ENCODE assay signal across 10 mouse cellular contexts in the genomic region with DNA sequence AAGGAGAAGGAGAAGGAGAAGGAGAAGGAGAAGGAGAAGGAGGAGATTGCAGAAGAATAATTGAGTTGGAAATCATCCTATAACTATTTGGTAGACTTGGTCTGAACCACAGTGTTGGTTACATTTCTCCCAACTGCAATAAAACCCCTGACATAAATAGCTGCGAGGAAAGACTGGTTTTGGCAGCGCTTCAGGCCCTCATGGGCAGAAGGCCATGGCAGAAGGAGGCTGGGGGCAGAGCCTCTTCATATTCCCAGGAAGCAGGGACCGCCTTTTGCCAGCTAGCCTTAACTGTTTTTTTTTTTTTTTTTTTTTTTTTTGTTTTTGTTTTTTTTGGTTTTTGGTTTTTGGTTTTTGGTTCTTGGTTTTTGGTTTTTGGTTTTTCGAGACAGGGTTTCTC.
"Had no signal": no experiment of that assay in that cellular context is flagged by ENCODE, and none has a peak within 500 bp of the region (broad histone marks: within the 10 kb centered on the region; RNA-seq: fewer than 3 reads in every experiment).

No protein-coding gene starts in this region.

- H3K4me3 ChIP-seq: kidney, embryonic 15.5 days; limb, embryonic 15.5 days; liver, embryonic 12.5 days; midbrain, embryonic 13.5 days; stomach, embryonic 15.5 days had no signal

- H3K9ac ChIP-seq: kidney, embryonic 15.5 days; limb, embryonic 15.5 days; liver, embryonic 12.5 days; lung, embryonic 14.5 days; midbrain, embryonic 13.5 days; stomach, embryonic 15.5 days had no signal

- H3K36me3 ChIP-seq: kidney, embryonic 15.5 days; limb, embryonic 15.5 days; liver, embryonic 12.5 days; midbrain, embryonic 13.5 days; stomach, embryonic 15.5 days had no signal

- H3K4me2 ChIP-seq: kidney, embryonic 15.5 days; limb, embryonic 15.5 days; liver, embryonic 12.5 days; lung, embryonic 14.5 days; midbrain, embryonic 13.5 days; stomach, embryonic 15.5 days had no signal

- H3K4me1 ChIP-seq: kidney, embryonic 15.5 days; limb, embryonic 15.5 days; liver, embryonic 12.5 days; midbrain, embryonic 13.5 days; stomach, embryonic 15.5 days had no signal

- DNase-seq: kidney, postnatal 14 days; lung, embryonic 14.5 days; right cerebral cortex, postnatal 14 days; thymus, adult 2 months; thymus, postnatal 36 days had no signal

- H3K27ac ChIP-seq: kidney, embryonic 15.5 days; limb, embryonic 15.5 days; liver, embryonic 12.5 days; midbrain, embryonic 13.5 days; stomach, embryonic 15.5 days had no signal

- H3K27me3 ChIP-seq: kidney, embryonic 15.5 days; limb, embryonic 15.5 days; liver, embryonic 12.5 days; midbrain, embryonic 13.5 days; stomach, embryonic 15.5 days had no signal

- H3K9me3 ChIP-seq: kidney, embryonic 15.5 days; limb, embryonic 15.5 days; liver, embryonic 12.5 days; midbrain, embryonic 13.5 days; stomach, embryonic 15.5 days had no signal

- ATAC-seq: liver, embryonic 12.5 days; midbrain, embryonic 13.5 days had no signal
